Comparison of ENCODE assay signal across 9 mouse cellular contexts in the genomic region with DNA sequence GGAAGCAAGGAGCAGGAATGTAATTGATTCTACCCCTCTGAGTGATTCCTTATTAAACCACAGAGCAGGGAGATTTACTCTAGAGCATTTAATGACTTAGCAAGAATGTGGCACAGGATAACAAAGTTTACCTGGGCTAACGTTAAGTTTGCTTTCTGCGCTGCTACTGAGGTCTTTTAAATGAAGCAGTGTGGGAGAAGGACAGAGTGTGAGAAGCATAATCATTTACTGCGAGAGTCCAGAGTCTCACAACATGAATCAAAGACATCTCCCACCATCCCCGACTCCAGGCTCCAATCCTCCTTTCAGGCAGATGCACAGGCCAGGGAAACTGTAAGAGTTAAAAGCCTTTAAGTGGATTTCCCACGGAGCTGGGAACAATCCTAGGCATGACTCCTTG.
"Had no signal": no experiment of that assay in that cellular context is flagged by ENCODE, and none has a peak within 500 bp of the region (broad histone marks: within the 10 kb centered on the region; RNA-seq: fewer than 3 reads in every experiment).

No protein-coding gene starts in this region.

- H3K4me2 ChIP-seq: limb, embryonic 13.5 days; midbrain, embryonic 13.5 days; stomach, embryonic 15.5 days had no signal

- H3K9me3 ChIP-seq: limb, embryonic 13.5 days; midbrain, embryonic 13.5 days; stomach, embryonic 15.5 days had no signal

- DNase-seq: layer of hippocampus, adult 9-11 months; layer of hippocampus, postnatal 36 days; lung, adult 18-20 months; right cerebral cortex, postnatal 14 days; thymus, postnatal 36 days had no signal

- ATAC-seq: midbrain, embryonic 13.5 days had no signal

- H3K27ac ChIP-seq: limb, embryonic 13.5 days; liver, embryonic 14.5 days; midbrain, embryonic 13.5 days; stomach, embryonic 15.5 days had no signal

- H3K9ac ChIP-seq: limb, embryonic 13.5 days; liver, embryonic 14.5 days; midbrain, embryonic 13.5 days; stomach, embryonic 15.5 days had no signal

- H3K4me1 ChIP-seq: stomach, embryonic 15.5 days had no signal

- H3K27me3 ChIP-seq: limb, embryonic 13.5 days; midbrain, embryonic 13.5 days; stomach, embryonic 15.5 days had no signal

- H3K36me3 ChIP-seq: limb, embryonic 13.5 days; midbrain, embryonic 13.5 days; stomach, embryonic 15.5 days had no signal

- H3K4me3 ChIP-seq: limb, embryonic 13.5 days; midbrain, embryonic 13.5 days; stomach, embryonic 15.5 days had no signal
